Mouse (Mus musculus): Measurements from ENCODE around the gene Dmrtc1c2. TPM values are rescaled to one million over a fixed set of nuclear protein-coding genes. Genes with fewer than 3 reads are reported as not detected.
"Not testable (repeated sequence)": the region's sequence is repeated elsewhere in the genome, so short reads cannot be mapped to it uniquely, and the experiment has no call there.

Dmrtc1c2 gene
- polyA plus RNA-seq (2014; fragmentation: Nextera tagmentation; extraction: Ambion mirVana): not detected in 2 replicates

DNA sequence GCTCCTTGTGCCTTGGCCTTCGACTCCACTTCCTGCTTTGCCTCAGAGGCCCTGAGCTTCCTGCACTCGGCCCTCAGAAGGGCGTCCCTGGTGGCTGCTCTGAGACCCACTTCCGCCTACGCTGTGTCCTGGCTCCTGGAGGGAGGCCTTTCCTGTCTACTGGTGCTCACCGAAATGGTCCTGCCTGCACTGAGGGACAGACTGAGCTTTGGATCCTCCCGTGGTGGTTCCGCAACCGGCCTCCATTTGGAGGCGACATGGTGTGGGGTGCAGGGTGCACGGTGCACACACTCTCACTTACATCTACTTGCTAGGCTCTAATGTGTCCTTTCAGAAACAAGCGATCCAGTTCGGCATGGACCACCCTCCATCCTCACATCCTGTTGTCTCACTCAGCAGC, at the start of gene Dmrtc1c2:
Gene Dmrtc1c2 (minus strand): TSS at position 101 of the 400 bp plus-strand sequence.
- H3K27ac ChIP-seq (replicated peaks; ENCODE audit: low read depth, low read length); H3K36me3 ChIP-seq (replicated peaks; ENCODE audit: control insufficient read depth, insufficient read depth, low read depth, low read length); H3K9me3 ChIP-seq (replicated peaks; ENCODE audit: control insufficient read depth, low read length); ATAC-seq (replicated peaks; ENCODE audit: insufficient number of reproducible peaks, low FRiP score, low TSS enrichment, low read depth); H3K4me2 ChIP-seq (ENCODE audit: low read depth, low read length); DNase-seq (ENCODE audit: low spot score); H3K9ac ChIP-seq (replicated peaks; ENCODE audit: low read length); H3K4me1 ChIP-seq (ENCODE audit: control insufficient read depth, insufficient read depth, low read length); H3K4me3 ChIP-seq (ENCODE audit: low read depth, low read length); H3K27me3 ChIP-seq (ENCODE audit: control insufficient read depth, insufficient read depth, low read length): not testable (repeated sequence)
- no CpG with 5 or more reads among the region's 13 CpGs for WGBS

DNA sequence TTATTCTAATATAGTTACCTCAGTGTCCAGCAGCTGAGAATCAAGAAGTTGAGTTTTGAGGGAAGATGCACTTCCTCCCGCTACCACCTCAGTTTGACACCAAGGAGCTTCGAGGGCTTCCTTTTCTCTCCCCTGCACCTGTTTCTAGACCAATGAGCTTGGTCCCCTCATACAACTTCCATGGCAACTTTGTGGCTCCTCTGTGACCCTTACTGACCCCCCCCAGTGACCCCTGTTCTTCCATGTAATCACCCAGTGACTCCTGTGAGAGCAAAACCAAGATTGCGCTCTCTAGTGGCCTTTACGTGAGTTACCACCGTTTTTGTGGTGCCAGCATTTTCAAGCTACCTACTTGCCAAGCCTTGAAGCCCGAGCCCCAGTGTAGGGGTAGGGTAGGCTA, 13.5 kb upstream of the Dmrtc1c2 start, which contains the start of gene 1700031F05Rik:
Gene 1700031F05Rik (minus strand): TSS at position 101 of the 400 bp plus-strand sequence.
- Histone ChIP-seq H3K27me3 (ENCODE audit: control insufficient read depth, insufficient read depth, low read length) (no peaks in the 10 kb centered on the region), H3K27ac (replicated peaks; ENCODE audit: low read depth, low read length) (no peak within 1 kb of the TSS), H3K4me2 (ENCODE audit: low read depth, low read length) (no peak within 1 kb of the TSS), H3K4me3 (ENCODE audit: low read depth, low read length) (no peak within 1 kb of the TSS), H3K4me1 (ENCODE audit: control insufficient read depth, insufficient read depth, low read length) (no peaks in the 10 kb centered on the region), H3K36me3 (replicated peaks; ENCODE audit: control insufficient read depth, insufficient read depth, low read depth, low read length) (no peaks in the 10 kb centered on the region), H3K9ac (replicated peaks; ENCODE audit: low read length) (no peak within 1 kb of the TSS), H3K9me3 (replicated peaks; ENCODE audit: control insufficient read depth, low read length) (no peaks in the 10 kb centered on the region)
- DNase-seq (ENCODE audit: low spot score) (no peak), ATAC-seq (replicated peaks; ENCODE audit: insufficient number of reproducible peaks, low FRiP score, low TSS enrichment, low read depth) (no peak)
- WGBS: 93% methylated on average over 6 of the region's 6 CpGs

DNA sequence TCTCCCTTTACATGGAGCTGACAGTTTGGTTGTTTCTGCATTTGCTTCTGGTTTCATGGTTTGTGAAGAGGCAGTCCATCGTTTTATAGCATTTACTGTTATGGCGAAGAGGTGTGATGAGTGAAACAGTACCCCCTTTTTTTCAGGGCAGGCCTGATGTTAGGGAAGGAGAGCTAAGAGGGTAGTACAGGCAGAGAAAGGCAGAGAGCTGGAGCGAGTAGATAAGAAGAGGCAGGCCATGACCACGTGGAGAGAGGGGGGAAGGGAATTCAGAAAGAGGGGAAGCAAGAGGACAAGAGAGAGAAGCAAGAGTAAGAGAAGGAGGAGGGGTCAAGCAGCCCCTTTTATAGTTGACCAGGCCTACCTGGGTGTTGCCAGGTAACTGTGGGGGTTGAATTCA, 42.1 kb downstream of the Dmrtc1c2 start:
- ATAC-seq (replicated peaks; ENCODE audit: insufficient number of reproducible peaks, low FRiP score, low TSS enrichment, low read depth) (no peak), DNase-seq (ENCODE audit: low spot score) (no peak)
- Histone ChIP-seq H3K9me3 (replicated peaks; ENCODE audit: control insufficient read depth, low read length) (no peaks in the 10 kb centered on the region), H3K4me3 (ENCODE audit: low read depth, low read length) (no peak overlapping the region), H3K9ac (replicated peaks; ENCODE audit: low read length) (no peak overlapping the region), H3K27me3 (ENCODE audit: control insufficient read depth, insufficient read depth, low read length) (no peaks in the 10 kb centered on the region), H3K4me1 (ENCODE audit: control insufficient read depth, insufficient read depth, low read length) (no peaks in the 10 kb centered on the region), H3K4me2 (ENCODE audit: low read depth, low read length) (no peak overlapping the region), H3K36me3 (replicated peaks; ENCODE audit: control insufficient read depth, insufficient read depth, low read depth, low read length) (no peaks in the 10 kb centered on the region), H3K27ac (replicated peaks; ENCODE audit: low read depth, low read length) (no peak overlapping the region)
- 76% methylated on average over 4 of the region's 4 CpGs for WGBS

DNA sequence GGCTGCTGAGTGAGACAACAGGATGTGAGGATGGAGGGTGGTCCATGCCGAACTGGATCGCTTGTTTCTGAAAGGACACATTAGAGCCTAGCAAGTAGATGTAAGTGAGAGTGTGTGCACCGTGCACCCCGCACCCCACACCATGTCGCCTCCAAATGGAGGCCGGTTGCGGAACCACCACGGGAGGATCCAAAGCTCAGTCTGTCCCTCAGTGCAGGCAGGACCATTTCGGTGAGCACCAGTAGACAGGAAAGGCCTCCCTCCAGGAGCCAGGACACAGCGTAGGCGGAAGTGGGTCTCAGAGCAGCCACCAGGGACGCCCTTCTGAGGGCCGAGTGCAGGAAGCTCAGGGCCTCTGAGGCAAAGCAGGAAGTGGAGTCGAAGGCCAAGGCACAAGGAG, 51.8 kb downstream of the Dmrtc1c2 start, which contains the start of gene Dmrtc1c1:
Gene Dmrtc1c1 (plus strand): TSS at position 301 of the 400 bp plus-strand sequence.
- not testable (repeated sequence) for H3K4me3 ChIP-seq (ENCODE audit: low read depth, low read length); H3K27ac ChIP-seq (replicated peaks; ENCODE audit: low read depth, low read length); H3K36me3 ChIP-seq (replicated peaks; ENCODE audit: control insufficient read depth, insufficient read depth, low read depth, low read length); H3K4me1 ChIP-seq (ENCODE audit: control insufficient read depth, insufficient read depth, low read length); DNase-seq (ENCODE audit: low spot score); H3K27me3 ChIP-seq (ENCODE audit: control insufficient read depth, insufficient read depth, low read length); H3K9me3 ChIP-seq (replicated peaks; ENCODE audit: control insufficient read depth, low read length); ATAC-seq (replicated peaks; ENCODE audit: insufficient number of reproducible peaks, low FRiP score, low TSS enrichment, low read depth); H3K9ac ChIP-seq (replicated peaks; ENCODE audit: low read length); H3K4me2 ChIP-seq (ENCODE audit: low read depth, low read length)
- WGBS: no CpG with 5 or more reads among the region's 14 CpGs

Other genes starting within 250 kb of the Dmrtc1c2 start
- 7.4 and 8.1 TPM in 2 replicates for gene Phka1, start 210.4 kb downstream of the Dmrtc1c2 start, polyA plus RNA-seq (2014; fragmentation: Nextera tagmentation; extraction: Ambion mirVana)
- gene Gm3880, start 167.6 kb downstream of the Dmrtc1c2 start, polyA plus RNA-seq (2014; fragmentation: Nextera tagmentation; extraction: Ambion mirVana): not detected in 2 replicates
- gene Gm9112, start 147.0 kb downstream of the Dmrtc1c2 start, polyA plus RNA-seq (2014; fragmentation: Nextera tagmentation; extraction: Ambion mirVana): not detected in 2 replicates
- not detected in 2 replicates for gene Dmrtc1b, start 146.8 kb downstream of the Dmrtc1c2 start, polyA plus RNA-seq (2014; fragmentation: Nextera tagmentation; extraction: Ambion mirVana)
- not detected in 2 replicates for gene Dmrtc1c1, start 51.7 kb downstream of the Dmrtc1c2 start, polyA plus RNA-seq (2014; fragmentation: Nextera tagmentation; extraction: Ambion mirVana)
- not detected in 2 replicates for gene 1700031F05Rik, start 13.4 kb upstream of the Dmrtc1c2 start, polyA plus RNA-seq (2014; fragmentation: Nextera tagmentation; extraction: Ambion mirVana)
- 0.68 and 1.1 TPM in 2 replicates for gene Dmrtc1a, start 54.1 kb upstream of the Dmrtc1c2 start, polyA plus RNA-seq (2014; fragmentation: Nextera tagmentation; extraction: Ambion mirVana)
- not detected in 2 replicates for gene 1700011M02Rik, start 54.3 kb upstream of the Dmrtc1c2 start, polyA plus RNA-seq (2014; fragmentation: Nextera tagmentation; extraction: Ambion mirVana)
- gene 1700018G05Rik, start 73.8 kb upstream of the Dmrtc1c2 start, polyA plus RNA-seq (2014; fragmentation: Nextera tagmentation; extraction: Ambion mirVana): not detected in 2 replicates